Mouse (Mus musculus) megakaryocyte-erythroid progenitor cell, adult 5-6 weeks (primary cell): ENCODE data around the gene Adgrf1. TPM values are rescaled to one million over a fixed set of nuclear protein-coding genes. Genes with fewer than 3 reads are reported as not detected.

Experiments used
- ATAC-seq: replicated peaks from 2 replicates; pipeline ENCODE4 v1.8.0; 2016; ENCODE audit warnings: mild to moderate bottlenecking, inconsistent platforms; ENCODE audit not compliant: severe bottlenecking, poor library complexity, low FRiP score, low TSS enrichment
- total RNA-seq, 2 experiments: library from RNA; stranded (forward) in 1 of 2; stranded (reverse) in 1 of 2; fragments of 200-1000, 215-1000 nt in 1 of 2; fragments of >200 nt in 1 of 2; fragmentation: Nextera tagmentation in 1 of 2; gene quantifications; 2 replicates each; pipeline ENCODE4 v1.2.3; 2014 to 2017

The Adgrf1 gene
- total RNA-seq, 2 experiments from 2014 or later = 0.31 TPM; not detected in 1

- ATAC-seq = no peak
Observed at GRCm38 (mm10) chr17:43357902-43358539, 87.9 kb downstream of the Adgrf1 start.

DNA sequence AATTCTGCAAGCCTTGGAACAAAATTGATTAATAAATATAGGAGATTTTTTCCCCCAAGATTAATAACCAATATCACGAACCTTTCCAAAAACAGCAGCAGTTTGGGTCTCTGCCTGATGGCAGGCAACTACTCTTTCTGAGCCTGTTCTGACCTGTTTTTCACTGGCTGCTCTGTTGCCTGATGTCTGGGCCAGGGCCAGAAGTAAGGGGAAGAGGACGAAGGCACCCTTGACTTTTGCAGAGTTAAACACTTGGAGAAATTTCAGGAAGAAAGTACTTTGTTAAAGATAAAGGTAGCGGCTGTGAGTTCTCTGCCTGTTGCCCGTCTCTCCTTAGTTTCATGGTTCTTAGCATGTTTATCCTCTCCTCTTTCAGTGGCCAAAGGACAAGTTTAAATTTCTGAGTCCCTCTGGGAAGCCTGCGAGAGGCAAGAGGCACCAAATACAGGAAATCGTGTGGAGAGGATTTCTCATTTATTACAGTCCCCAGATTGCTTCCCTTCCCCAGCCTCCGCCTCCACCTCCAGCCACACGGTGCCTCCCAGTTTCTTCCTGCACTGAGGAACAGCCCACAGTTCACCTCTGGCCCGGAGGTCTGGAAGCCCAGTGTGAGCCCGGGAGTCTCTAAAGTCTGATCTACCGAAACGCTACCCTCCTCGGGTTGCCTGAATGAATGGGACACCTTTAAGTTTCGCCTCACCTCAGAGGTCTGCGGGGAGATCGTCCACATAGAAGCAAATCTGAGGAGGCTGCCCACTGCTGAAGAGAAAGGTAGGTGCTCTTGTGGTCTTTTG lies 89.9 kb downstream of the Adgrf1 start, which contains the start of gene Adgrf5:
Adgrf5 (plus strand) TSS at position 626 of the 794 bp plus-strand sequence.
- no peak for ATAC-seq

DNA sequence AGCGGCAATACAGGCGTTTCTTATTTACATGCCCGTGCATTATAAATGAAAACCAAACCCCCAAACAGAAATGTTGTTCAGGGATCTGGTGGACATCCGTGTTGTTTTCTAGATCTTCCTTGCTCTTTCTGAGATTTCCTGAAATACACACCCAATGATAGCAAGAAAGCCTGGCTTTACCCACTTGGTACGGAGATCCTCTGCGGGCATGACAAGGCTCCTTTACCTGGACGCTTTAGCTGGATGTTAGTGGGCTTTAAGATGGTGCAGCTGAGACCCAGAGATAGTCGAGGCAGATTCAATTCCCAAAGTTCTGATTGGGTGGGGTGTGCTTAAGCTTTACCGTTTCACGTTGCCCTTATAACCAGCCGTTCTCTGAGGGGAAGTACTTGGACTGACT lies 90.9 kb downstream of the Adgrf1 start:
- no peak for ATAC-seq

- no peak for ATAC-seq
Observed at GRCm38 (mm10) chr17:43362362-43362761, 92.2 kb downstream of the Adgrf1 start.

GRCm38 (mm10) chr17:43362881-43363280 lies 92.8 kb downstream of the Adgrf1 start:
- ATAC-seq = no peak

DNA sequence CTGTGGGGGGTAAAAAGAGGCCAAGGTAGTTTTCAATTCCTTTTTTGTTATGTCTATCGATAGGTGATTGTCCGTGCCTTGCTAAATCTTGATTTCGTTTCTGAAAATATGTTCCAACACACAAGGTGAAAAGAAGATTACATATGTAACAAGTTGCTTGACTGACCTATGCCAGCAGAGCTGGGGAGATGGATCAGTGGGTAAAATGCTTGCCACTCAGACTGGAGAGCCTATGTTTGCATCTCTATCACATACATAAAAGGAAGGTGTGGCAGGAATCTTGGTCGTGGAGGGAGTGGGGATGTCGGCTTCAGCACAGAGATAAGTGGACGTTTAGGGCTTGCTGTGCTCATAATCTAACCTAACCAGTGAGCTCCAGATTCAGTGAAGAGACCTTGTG lies 93.8 kb downstream of the Adgrf1 start:
- no peak for ATAC-seq

DNA sequence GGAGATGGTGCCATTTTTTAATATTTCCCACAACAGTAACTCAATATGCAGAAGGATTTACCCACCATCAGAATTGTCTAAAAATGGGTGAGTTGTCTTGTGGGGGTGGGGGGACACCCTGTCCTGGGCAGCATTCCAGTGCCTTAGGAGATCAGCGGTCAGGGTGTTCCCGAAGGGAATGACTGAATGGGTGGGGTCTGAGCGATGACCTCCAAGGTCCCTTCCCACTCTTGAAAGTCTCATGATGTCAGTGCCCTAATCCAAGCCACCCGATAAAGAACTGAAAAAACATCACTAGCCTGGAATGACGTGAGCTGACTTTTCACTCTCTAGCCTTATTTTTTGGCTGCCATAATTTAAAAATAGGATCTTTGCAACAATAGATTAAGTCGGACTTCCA lies 95.2 kb downstream of the Adgrf1 start:
- no peak for ATAC-seq

DNA sequence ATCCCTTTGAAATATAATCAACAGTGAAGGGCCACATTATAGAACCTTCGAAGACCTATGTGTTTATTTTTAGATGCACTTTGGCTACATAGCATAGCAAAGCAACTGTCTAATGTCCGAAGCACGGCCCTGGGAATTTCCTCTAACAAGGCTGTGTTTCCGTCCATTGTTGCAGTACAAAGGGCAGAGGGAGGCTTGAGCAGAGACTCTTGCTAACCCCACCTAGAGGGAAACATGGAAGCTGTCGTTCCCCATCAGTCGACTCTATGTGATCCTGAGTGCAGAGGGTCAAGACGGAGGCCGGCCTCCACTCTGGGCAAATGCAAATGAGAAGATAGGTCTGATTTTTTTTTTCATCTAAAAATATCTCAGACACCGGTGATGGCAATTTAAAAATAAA lies 96.4 kb downstream of the Adgrf1 start:
- no peak for ATAC-seq

GRCm38 (mm10) chr17:43368171-43368576 lies 98.0 kb downstream of the Adgrf1 start:
- ATAC-seq = no peak

DNA sequence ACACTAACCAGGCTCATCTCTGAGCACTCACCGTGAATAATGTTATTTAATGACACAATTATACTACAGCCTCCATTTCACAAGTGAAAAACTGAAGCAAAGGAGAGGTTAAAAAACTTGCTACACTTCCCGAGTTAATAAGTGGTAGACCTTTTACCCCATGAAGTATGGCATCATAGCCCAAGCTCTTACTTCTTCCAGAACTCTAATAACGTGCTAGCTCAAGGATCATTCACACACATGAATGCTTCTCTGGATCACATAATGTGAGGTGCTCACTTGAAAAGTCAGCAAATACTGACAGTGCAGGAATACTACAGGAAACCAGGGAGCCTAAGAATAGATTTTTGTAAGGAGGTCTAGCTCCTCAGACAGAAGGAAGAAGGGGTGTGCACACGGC lies 102.5 kb downstream of the Adgrf1 start:
- ATAC-seq = no peak

DNA sequence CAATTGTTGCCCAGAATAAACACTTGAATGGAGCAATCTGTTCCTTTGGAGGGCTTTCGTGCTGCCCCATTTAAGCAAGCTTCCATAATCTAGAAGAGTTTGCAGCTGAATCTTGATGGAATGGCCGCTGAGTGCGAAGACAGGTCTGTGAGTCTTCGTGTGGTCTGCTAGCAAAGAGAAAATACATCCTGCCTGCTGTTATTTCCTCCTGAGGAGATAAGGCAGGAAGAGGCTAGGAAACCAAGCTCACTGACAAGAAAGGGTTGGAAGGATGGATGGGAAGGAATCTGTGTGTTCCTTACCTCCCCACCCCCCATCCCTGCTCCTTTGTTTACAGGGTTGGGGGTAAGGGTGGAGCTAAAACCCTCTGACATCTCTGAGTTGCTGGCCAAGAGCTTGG lies 103.9 kb downstream of the Adgrf1 start:
- no peak for ATAC-seq

Other genes with a start within 250 kb of the Adgrf1 start
- not detected in 2 replicates for gene Adgrf5, start 90.1 kb downstream of the Adgrf1 start, total RNA-seq (2014; fragmentation: Nextera tagmentation)
- 0.08 TPM in 1 of 2 replicates, not detected in the other for gene Adgrf5, start 90.1 kb downstream of the Adgrf1 start, total RNA-seq (2017)
- gene Mep1a, start 232.5 kb downstream of the Adgrf1 start, total RNA-seq (2014; fragmentation: Nextera tagmentation) = not detected in 2 replicates
- gene Mep1a, start 232.5 kb downstream of the Adgrf1 start, total RNA-seq (2017) = not detected in 2 replicates